Mouse (Mus musculus): Measurements from ENCODE around the gene Nop10.

- no peak for TF ChIP-seq ZNF384 (IDR thresholded peaks at IDR 0.05; ENCODE audit: low read depth, low read length)
- TF ChIP-seq CHD2 (IDR thresholded peaks at IDR 0.05; ENCODE audit: low read depth, low read length): no peak
- TF ChIP-seq MAFK (IDR thresholded peaks at IDR 0.05; ENCODE audit: insufficient read depth, low read depth, low read length): no peak
- peak; percentile 63; the same call in 1 of the 2 replicates for TF ChIP-seq HCFC1 (IDR thresholded peaks at IDR 0.05; ENCODE audit: borderline replicate concordance, insufficient read depth, low read length)
These were observed 22.4 kb upstream of the Nop10 start, which contains the start of gene Lpcat4 for GRCm38 (mm10) chr2:112239212-112239934.
